Mouse (Mus musculus): ENCODE results near the gene Ess2. TPM values are rescaled to one million over a fixed set of nuclear protein-coding genes. Genes with fewer than 3 reads are reported as not detected.

Gene Ess2
- total RNA-seq, 2 experiments from 2014 or later, result 33.0 to 33.6 TPM

DNA sequence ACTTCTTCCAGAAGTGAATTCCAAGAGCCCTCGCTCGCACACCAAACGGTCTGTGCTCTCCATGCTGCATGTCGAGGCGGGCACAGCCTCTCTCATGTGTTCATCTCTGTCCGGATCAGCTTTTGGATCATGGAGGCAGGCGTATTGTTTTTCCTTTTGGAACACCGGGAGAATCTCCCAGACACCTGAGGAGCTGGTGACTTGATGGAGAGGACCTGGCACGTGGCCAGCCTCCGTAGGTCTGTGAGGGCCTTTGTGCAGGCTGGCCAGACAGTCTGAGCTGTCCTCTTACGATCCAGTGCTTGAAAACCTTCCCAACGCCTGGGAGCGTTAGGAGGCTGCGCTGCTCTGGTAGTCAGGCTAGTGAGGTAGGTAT lies 11.0 kb upstream of the Ess2 start:
- DNase-seq (ENCODE audit: low spot score in 2 of 2), result peak in 1 of 2 experiments; percentile 13

DNA sequence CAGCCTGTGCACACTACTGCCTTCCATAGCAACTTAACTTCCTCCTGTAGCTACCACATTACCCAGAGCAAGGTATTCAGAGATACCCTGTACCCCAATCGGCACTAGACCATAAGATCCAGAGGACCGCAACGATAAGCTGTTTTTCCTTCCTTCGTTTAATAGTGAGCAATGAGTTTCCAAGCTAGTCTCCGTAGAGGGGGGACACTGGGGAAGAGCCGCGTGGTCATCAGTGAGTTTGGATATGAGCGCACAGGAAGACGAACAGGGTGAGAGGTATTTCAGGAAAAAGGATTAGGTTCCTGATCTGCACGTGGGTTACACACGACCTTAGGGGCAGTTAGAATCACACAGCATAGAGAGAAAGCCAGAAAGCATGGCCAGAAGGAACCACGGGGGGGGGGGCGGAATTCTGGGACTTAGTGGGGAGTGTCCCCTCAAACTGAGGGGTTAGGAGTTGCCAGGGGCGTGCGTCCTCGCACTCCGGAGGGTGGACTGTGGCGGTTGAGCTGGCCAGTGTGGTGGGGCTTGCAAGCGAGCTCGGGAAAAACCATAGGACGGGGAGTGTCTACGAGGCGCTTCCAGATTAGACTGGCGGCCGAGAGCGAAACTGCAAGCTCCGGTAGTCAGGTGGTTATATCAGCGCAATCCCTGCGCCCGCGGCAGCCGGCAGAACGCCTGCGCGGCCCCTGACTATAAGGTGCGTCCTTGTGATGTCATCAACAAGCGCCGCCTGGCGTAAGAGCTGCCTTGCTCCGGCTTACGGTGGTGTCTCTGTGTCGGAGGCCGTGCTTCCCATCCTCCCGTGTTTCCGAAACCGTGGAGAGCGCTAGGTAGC lies 10.4 kb upstream of the Ess2 start:
- DNase-seq (ENCODE audit: low spot score in 2 of 2), result peak; percentile 83 to 87

DNA sequence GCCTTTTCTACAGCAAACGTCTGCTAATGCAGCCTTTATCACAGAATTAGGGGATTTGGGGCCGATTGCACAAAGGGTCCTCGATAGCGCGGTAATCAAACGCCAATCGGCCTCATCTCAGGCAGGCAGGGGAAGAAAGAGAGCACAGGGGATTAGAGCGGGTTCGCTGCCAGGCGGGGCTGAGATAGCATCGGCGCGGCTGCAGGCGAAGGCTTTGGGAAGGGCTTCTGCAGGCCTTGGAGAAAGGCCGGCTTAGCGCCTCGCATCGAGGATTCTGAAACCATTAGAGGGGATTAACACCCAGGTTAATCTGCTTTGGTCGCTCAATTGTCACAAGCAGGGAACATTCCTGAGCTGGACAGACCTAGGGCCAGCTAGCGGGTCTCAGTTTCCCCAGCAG lies 9.4 kb upstream of the Ess2 start:
- no peak for DNase-seq (ENCODE audit: low spot score in 2 of 2)

DNA sequence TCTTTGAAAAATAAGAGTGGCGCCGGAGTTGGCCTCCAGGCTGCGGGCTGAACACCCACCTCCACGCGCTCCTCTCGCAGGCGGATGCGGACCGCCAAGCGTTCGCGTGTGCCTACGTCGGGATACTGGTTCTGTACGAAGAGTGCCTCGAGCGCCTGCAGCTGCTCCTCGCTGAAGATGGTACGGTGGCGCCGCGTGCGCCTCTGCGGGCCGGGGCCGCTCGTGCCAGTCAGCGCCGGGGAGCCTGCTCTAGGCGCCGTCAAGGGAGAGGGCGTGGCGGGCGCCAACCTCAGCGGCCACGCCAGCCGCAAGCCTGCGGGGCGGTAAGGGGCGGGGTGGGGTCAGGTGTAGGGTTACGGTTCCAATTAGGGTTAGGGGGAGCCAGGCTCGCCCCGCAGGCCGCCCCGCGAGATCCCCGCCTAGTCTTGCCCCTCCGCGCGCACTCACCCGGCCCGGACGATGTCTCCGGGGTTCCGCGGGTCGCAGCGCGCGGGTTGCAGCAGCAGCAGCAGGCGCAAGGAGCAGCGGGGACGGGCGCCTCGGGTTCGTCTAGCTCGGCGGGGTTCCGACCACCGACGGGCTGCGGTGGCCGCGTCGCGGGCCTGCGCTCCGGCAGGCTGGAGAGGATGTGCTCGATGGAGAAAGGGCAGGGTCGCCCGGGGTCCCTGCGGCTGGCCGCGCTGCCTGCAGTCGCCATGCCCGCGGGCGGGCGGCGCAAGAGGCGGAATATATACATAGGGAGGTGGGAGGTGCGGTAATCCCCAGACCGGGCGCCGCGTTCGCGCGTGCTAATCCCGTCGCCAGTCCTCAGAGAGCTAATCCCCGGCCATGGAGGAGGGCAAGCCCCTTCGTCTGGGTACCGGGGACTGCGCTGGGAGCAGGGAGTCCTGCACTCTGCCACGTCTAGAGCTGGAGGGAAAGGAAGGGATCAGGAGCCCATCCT lies 3.4 kb upstream of the Ess2 start, which contains the start of gene Gsc2:
Gsc2 (minus strand) TSS at position 753 of the 943 bp plus-strand sequence.
- DNase-seq (ENCODE audit: low spot score in 2 of 2), result no peak

DNA sequence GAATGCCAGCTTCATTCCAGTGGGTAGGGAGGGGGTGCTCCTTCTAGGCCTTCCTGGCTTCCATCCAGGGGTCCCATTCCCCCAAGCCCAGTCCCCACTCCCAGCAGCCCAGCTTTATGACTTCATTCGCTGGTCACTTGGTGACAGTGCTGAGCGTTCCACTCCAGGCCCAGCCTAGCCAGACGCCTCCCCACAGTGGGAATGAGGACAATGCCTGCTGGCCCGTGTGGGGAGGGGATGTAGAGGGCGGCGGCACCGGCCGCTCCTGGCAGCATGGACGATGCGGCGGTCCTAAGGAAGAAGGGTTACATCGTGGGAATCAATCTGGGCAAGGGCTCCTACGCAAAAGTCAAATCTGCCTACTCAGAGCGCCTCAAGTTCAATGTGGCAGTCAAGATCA lies 12.7 kb downstream of the Ess2 start, which contains the start of the genes Dgcr2 and Tssk2:
Dgcr2 (minus strand) TSS at position 101 of the 400 bp plus-strand sequence.
Tssk2 (plus strand) TSS at position 176 of the 400 bp plus-strand sequence.
- no peak for DNase-seq (ENCODE audit: low spot score in 2 of 2)

DNA sequence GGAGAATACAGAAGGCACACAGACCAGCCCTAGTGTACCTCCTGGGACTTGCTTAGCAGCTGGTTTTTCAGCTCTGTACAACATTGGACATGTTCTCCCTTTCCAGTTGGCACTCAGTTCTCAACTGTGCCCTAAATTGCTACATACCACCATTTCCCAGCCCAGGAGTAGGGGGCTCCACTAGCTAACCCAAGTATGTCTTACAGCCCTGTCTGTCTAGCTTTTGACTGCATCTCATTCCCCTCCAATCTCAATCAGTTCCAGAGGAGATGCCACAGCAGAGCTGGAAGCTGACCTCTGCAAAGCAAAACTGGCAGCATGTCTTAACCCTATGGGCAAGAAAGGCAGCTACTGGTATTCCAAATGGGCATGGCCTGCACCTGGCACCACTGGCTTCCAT lies 15.1 kb downstream of the Ess2 start:
- DNase-seq (ENCODE audit: low spot score in 2 of 2), result no peak

DNA sequence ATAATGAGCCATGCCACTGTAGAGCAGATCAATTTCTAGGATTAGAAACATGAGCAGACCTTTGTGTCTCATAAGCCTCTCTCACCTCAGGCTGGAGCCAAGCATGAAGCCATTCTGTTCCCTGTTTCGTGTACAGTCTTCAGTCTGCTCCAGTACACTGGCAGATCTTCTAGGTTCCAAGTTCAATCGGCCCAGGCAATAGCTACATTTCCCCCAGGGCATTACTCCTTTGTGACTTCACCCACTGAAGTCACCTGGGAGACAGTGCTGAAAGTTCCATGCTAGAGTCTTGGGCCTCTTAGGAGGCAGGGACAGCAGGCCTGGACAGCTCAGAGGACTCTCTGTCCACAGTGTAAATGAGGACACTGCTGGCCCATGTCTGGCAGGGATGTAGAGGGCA lies 17.2 kb downstream of the Ess2 start, which contains the start of gene Tssk1:
Tssk1 (plus strand) TSS at position 301 of the 400 bp plus-strand sequence.
- no peak for DNase-seq (ENCODE audit: low spot score in 2 of 2)

DNA sequence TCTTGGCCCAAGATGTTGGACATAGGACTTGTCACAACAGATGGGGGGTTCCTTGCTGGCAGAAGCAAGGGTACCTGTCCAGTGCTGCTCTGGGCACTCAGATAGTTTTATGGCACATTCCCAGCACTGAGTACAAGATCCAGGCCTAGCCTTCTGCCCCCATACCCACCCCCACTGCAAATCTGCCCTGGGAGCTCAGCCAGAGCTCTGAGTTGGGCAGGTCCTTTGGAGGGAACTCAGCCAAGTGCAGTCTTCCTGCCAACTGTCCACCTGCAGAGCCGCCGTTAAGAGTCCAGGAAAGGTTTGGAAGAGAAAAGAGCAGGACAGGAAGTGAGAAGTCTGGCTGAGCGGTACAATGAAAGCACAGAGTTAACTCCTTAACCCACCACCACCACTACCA lies 18.5 kb downstream of the Ess2 start:
- DNase-seq (ENCODE audit: low spot score in 2 of 2), result no peak

DNA sequence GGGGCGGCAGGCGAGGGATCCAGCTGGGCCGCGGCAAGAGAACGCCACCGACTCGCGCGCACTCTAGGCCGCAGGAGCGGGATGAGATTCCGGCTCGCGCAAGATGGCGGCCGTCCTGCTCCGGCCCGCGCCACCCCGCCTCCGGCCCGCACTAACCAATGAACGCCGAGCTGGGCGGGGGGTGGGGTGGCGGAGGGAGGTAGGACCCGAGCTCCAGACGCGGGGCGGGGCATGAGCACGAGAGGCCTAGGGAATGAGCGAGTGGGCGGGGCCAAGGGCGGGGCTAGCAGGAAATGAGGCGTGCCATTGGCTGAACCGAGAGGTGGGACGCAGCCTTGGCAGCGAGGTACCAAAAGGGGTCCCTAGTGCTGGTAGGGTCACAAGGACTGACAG lies 19.6 kb downstream of the Ess2 start, which contains the start of gene Gm20518:
Gm20518 (minus strand) TSS at position 105 of the 393 bp plus-strand sequence.
- peak; percentile 91 to 99 for DNase-seq (ENCODE audit: low spot score in 2 of 2)

DNA sequence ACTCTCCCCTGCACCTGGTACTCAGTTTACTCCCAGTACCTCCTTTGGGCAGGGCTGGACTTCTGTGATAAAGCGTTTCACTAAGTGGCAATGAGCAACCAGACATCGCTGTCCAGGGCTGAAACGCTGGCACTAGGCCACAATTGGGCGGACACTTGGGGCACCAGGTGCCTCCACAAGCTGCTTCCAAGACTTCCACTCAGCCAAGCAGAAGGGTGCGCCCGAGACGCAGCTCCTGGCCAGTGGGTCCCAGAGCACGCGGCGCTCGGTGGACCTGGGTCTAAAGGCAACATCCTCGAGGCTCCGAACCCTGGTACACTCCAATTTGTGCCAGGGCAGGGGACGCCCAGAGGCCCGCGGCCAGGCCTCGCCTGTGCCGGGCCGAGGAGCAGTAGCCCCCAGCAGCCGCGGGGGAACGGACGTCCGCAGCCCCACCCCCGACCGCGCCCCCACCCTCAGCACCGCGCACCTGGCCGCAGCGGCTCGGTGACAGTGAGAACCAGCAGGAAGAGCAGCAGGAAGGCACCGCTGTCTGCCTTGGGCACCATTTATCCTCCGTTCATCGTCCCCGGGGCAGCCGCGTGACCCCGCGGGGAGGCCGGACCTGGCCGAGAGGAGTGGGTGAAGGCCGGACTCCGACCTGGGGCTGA lies 20.1 kb downstream of the Ess2 start:
- peak; percentile 46 to 66 for DNase-seq (ENCODE audit: low spot score in 2 of 2)

DNA sequence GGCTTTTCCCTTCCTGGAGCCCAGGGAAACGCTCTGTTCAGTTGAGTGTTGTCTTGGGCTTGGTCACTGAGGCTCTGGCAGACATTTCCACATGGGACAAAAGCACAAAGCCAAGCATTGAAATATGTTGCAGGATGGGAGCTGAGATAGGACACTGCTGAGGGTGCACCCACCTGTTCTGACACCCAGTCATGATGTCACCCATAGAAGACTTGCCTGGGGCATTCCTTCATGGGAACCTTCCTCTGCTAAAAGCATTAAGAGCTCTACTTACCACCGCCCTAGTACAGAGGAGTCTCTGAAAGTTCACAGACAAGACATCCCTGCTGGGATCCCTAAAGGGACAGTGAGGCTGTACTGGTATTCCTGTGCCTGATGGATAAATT lies 20.8 kb downstream of the Ess2 start:
- no peak for DNase-seq (ENCODE audit: low spot score in 2 of 2)

DNA sequence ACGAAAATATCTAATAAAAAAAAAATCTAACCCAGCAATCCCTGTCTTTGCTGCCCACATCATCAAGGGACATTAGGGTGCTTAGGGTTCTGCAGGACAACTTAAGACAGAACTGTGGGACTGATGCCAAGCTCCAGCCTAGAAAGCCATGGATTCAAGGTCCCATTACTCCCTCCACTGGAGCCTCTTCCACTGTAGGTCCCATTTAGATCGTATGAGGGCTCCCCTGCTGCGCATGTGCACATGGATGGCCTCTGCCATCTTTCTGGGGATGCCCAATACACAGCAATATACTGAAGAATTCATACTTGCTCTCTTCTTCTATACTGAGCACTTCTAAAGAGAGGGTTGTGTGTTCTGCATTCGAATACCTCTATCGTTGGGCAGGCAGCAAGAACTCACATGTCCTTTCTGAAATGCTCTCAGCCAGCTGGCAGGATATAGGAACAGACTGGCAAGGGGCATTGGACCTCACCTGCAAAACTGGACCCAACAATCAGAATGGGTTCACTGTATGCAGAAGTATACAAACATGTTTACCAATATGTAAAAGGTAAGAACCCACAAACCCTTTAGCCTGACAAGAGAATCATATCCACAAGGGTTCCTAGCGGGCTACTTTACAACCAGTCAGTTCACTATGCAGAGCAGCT lies 21.3 kb downstream of the Ess2 start:
- no peak for DNase-seq (ENCODE audit: low spot score in 2 of 2)

DNA sequence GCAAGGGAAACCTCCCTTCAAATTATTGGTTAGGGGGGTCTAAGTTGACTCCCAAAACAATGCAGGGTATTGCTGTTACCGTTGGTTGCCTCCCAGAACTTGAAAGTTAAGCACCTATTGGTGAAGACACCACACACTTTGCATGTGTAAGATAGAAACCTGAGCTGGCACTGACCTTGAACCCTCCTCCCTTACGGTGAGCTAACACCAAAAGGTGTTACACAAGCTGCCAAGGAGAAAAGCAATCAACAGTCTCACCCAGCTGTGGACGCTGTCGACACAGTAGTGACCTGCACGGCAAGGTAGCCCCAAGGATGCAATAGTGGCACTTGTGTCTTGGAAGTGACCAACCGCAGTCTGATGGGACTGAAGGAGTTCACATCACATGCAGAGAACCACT lies 27.0 kb downstream of the Ess2 start:
- no peak for DNase-seq (ENCODE audit: low spot score in 2 of 2)

DNA sequence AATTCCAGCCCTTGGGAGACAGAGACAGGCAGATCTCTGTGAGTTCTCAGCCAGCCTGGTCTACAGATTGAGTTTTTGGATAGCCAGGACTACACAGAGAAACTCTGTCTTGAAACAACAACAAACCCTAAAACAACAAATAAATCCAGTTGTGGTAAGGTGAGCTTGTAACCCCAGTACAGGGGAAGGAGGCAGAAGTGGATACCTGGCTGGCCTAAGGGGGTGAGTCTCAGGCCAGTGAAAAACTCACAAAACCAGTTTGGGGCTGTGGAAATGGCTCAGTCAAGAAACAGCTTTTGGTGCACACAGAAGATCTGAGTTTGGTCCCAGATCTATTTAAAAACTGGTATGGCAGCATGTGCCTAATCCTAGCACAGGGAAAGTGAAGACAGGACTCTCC lies 29.0 kb downstream of the Ess2 start:
- no peak for DNase-seq (ENCODE audit: low spot score in 2 of 2)

DNA sequence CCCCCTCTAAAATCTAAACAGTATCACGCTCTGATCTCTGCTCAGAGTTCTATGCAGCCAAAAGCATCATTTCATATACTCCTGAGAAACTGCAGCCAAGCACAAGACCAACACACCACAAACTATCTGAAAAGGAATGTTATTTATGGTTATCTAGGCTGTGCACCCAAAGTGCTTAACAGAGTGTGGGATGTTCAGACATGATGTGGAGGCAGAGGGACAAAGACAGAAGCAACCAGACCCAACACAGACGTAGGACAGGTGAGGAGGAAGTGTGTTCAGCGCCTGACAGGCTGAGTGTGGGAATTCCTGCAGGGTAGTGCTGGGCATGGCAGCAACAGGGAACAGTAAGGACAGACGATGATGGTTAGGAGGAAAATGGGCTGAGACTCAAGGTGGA lies 31.6 kb downstream of the Ess2 start:
- DNase-seq (ENCODE audit: low spot score in 2 of 2), result no peak

DNA sequence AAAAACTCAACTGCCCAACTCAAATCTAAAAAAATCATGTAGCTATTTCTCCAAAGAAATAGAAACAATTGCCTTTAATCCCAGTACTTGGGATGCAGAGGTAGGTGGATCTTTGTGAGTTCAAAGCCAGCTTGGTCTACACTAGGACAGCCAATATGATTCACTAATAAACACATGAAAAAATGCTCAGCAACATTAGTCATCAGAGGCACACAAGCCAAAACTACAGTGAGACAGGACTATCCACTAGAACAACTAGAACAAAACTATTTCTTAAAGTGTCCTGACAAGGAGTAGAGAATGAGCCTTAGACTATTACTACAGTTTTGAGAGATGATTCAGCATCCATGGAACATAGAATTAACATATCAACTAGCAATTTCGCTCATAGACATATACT lies 35.1 kb downstream of the Ess2 start:
- no peak for DNase-seq (ENCODE audit: low spot score in 2 of 2)

DNA sequence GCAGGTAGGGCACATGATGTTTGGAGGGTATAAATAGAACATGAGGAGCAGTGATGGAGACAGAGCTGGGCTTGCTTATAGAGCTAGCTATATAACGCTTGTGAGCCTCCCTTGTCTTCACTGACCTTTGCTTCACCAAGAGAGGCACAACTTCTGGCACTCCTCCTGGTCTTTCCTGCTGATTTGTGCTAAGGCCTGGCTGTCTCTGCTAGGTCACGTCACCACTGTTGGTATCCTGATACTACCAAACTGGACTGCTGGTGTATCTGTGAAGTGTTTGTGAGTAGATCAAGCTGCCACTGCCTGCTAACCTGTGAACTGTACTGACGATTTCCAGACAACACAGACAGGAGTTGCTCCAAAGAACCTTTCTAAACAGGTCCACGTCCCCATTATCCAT lies 36.0 kb downstream of the Ess2 start:
- no peak for DNase-seq (ENCODE audit: low spot score in 2 of 2)

DNA sequence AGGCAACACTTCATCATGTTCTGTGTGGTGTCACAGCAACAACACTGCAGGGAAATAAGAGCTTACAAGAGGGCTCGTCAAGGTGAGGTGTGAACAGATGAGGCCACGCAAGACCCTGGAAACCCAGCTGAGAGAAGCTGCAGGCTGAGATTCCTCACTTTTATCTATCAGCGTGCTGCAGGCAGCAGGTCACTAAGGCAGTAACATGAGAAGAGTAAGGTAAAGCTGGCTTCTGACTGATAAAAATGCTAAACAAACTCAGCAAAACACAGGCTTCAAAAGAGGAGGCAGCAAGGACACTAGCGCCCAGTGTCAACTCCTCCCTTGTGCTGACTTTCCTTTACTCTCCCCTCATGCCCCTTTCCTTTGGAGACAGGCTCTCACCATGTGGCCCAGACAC lies 38.2 kb downstream of the Ess2 start:
- no peak for DNase-seq (ENCODE audit: low spot score in 2 of 2)

DNA sequence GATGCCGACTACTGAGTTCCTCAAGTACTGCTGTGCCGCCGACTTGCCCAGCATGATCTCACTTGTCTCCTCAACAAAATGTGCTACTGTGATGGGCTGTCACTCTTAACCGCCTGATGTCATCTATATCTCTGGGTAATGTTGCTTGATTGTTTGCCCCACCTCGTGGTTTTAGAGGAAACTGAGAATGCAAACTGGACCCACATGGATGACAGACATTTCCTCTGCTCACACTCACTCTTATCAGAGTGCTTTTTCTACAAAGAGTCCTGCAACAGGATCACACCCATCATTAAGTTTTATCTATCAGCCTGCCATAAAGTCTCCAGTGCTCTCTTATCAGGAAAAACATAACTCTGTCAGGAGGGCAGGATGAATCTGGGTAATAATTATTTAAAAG lies 39.9 kb downstream of the Ess2 start:
- no peak for DNase-seq (ENCODE audit: low spot score in 2 of 2)

DNA sequence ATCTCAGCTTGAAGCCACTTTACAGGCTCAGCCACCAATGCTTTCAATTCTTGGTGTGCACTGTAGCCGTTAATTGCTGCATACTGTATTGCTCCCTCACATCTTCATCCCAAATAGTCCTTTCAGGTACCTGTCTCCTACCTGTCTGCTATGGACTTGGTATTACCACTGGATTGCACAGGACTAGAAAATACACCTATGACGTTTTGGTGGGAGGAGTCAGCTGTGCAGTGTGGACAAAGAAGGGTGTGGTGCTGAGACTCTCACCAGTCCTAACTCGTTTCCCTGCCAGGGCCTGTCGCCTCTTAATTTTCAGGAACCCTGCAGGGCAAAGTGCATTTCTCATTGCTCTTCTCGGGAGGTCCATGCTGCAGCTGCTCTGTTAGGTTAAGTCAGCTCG lies 45.4 kb downstream of the Ess2 start:
- no peak for DNase-seq (ENCODE audit: low spot score in 2 of 2)

DNA sequence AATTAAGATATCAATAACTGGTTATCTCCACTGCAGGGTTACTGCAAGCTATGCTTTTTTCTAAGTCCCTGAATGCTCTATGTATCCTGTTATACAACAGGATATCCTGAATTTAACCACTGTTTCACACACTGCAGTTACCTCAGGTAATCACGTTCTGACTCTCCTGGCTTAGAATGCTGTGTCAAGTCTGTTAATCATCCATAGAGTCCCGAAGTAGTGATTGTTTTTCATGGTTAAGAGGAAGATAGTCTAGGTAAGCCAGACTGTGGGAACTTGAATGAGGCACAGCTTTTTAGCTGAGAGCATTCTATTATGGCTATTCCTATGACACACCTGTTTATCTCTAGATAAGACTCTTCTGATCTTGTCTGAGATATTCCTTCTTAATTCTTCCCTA lies 45.9 kb downstream of the Ess2 start:
- DNase-seq (ENCODE audit: low spot score in 2 of 2), result no peak
